Mouse (Mus musculus) kidney, postnatal 10 days (tissue): Measurements from ENCODE around the gene Gm15023.
"Not testable (repeated sequence)": the region's sequence is repeated elsewhere in the genome, so short reads cannot be mapped to it uniquely, and the experiment has no call there.

Experiments used
- DNase-seq: peaks from one replicate; pipeline ENCODE4 v3.0.0; 2021; ENCODE audit warnings: mixed read lengths

Gene Gm15023

DNA sequence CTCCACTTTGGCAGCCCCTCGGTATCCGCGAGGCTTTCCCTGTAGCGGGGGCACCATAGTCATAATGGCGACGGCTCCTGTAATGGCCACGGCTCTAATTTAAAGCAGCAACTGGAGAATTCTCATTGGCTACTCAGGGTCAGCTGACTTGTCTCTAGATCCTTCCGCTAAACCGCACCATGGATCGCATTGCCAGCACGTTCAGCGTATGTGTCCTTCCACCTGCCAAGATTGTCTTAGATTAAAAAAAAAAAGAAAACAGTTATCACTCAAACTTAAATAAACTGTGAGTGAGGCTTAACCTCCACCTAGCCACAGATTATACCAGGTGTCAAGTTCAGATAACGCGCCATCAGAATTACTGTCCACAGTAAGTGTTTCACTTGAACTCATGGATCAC, at the start of gene Gm15023:
Gene Gm15023, minus strand, starts transcription at position 101 of the 400 bp plus-strand sequence.
- not testable (repeated sequence) for DNase-seq

GRCm38 (mm10) chrX:135210436-135211221, 33.2 kb upstream of the Gm15023 start, which contains the start of gene Tceal6:
Gene Tceal6, minus strand, starts transcription at chrX:135210687.
- no peak for DNase-seq

DNA sequence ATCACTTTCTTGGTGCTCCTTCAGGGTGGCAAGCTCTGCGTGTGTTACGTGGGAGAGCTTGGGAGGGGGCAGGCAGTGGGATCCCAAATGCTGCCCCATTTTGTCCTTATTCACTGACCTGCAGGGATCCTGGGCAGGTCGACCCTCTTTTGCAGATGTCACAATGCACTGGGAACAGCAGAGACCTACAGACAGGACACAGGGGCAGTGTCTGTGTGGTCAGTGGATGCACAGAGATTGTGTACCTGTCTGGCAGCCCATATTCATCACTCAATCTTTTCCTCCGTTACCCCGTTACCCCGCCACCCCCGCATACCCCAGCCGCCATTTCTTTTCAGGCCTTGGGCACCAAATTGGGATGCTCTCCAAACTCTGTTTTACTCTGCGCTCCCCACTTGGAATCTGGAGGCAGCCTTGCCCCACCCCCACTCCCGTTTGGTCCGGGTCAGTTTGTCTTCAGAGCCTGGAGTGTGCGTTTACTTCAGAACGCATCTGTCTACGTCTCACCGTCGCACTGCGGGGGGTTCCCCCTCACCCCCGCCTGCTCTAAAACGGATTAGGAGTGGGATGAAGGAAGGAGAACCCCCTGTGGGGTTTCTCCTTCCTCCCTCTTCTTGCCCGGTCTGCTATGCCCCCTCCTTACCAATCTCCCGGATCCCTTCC, 32.5 kb upstream of the Gm15023 start:
- not testable (repeated sequence) for DNase-seq

GRCm38 (mm10) chrX:135189924-135190323, 12.5 kb upstream of the Gm15023 start:
- DNase-seq, result not testable (repeated sequence)

- DNase-seq, result not testable (repeated sequence)
Measured at GRCm38 (mm10) chrX:135188661-135189060, 11.2 kb upstream of the Gm15023 start.
